Mouse (Mus musculus) erythroid progenitor cell, adult 5-6 weeks (primary cell): Measurements from ENCODE around the gene Osbp2. TPM values are rescaled to one million over a fixed set of nuclear protein-coding genes. Genes with fewer than 3 reads are reported as not detected.

Experiments used
- ATAC-seq: replicated peaks from 2 replicates; pipeline ENCODE4 v1.8.0; 2016; ENCODE audit warnings: moderate number of reproducible peaks, mild to moderate bottlenecking, moderate TSS enrichment, inconsistent platforms; ENCODE audit not compliant: poor library complexity, low FRiP score, severe bottlenecking
- total RNA-seq, 2 experiments: library from RNA; stranded (forward) in 1 of 2; stranded (reverse) in 1 of 2; fragments of 150-400 nt in 1 of 2; fragments of 186-747, 209-891 nt in 1 of 2; gene quantifications; 2 replicates each; pipeline versions ENCODE4 v1.2.3 to v1.2.4; 2015 to 2017; ENCODE audit warnings: low replicate concordance in 2 of 2

Gene Osbp2
- total RNA-seq, 2 experiments from 2014 or later, result not detected

- no peak for ATAC-seq
Observed at GRCm38 (mm10) chr11:3722861-3723260, 140.8 kb downstream of the Osbp2 start.

- no peak for ATAC-seq
Observed at GRCm38 (mm10) chr11:3722036-3722435, 141.7 kb downstream of the Osbp2 start.

- no peak for ATAC-seq
Observed at GRCm38 (mm10) chr11:3716662-3717061, 147.0 kb downstream of the Osbp2 start.

GRCm38 (mm10) chr11:3714486-3714885 is 149.2 kb downstream of the Osbp2 start:
- ATAC-seq, result peak; percentile 64; the same call in 1 of the 2 replicates

GRCm38 (mm10) chr11:3710203-3710602 is 153.5 kb downstream of the Osbp2 start:
- ATAC-seq, result no peak

GRCm38 (mm10) chr11:3707057-3707456 is 156.6 kb downstream of the Osbp2 start:
- ATAC-seq, result no peak

- no peak for ATAC-seq
Observed at GRCm38 (mm10) chr11:3704404-3704803, 159.3 kb downstream of the Osbp2 start.

- ATAC-seq, result no peak
Observed at GRCm38 (mm10) chr11:3703089-3703992, 160.4 kb downstream of the Osbp2 start.

- ATAC-seq, result no peak
Observed at GRCm38 (mm10) chr11:3697441-3697840, 166.3 kb downstream of the Osbp2 start.

- ATAC-seq, result no peak
Observed at GRCm38 (mm10) chr11:3696086-3696616, 167.6 kb downstream of the Osbp2 start.

- no peak for ATAC-seq
Observed at GRCm38 (mm10) chr11:3691746-3692145, 172.0 kb downstream of the Osbp2 start.

- ATAC-seq, result no peak
Observed at GRCm38 (mm10) chr11:3686885-3687284, 176.8 kb downstream of the Osbp2 start.

GRCm38 (mm10) chr11:3686318-3686717 is 177.4 kb downstream of the Osbp2 start:
- no peak for ATAC-seq

GRCm38 (mm10) chr11:3685431-3685830 is 178.3 kb downstream of the Osbp2 start:
- no peak for ATAC-seq

GRCm38 (mm10) chr11:3684723-3685430 is 178.8 kb downstream of the Osbp2 start:
- ATAC-seq, result no peak

- ATAC-seq, result no peak
Observed at GRCm38 (mm10) chr11:3684232-3684631, 179.5 kb downstream of the Osbp2 start.

- no peak for ATAC-seq
Observed at GRCm38 (mm10) chr11:3683696-3684095, 180.0 kb downstream of the Osbp2 start.

GRCm38 (mm10) chr11:3679771-3680170 is 183.9 kb downstream of the Osbp2 start:
- ATAC-seq, result no peak

GRCm38 (mm10) chr11:3677204-3677603 is 186.5 kb downstream of the Osbp2 start:
- no peak for ATAC-seq

GRCm38 (mm10) chr11:3676423-3676822 is 187.3 kb downstream of the Osbp2 start:
- no peak for ATAC-seq

GRCm38 (mm10) chr11:3674545-3674944 is 189.2 kb downstream of the Osbp2 start:
- ATAC-seq, result no peak
